Mouse (Mus musculus) spleen, adult 12 weeks (tissue): Measurements from ENCODE around the gene Txndc16.

ENCODE experiments used
- DNase-seq: peaks from one replicate; pipeline ENCODE4 v3.0.0; 2022; ENCODE audit warnings: low spot score

Gene Txndc16

DNA sequence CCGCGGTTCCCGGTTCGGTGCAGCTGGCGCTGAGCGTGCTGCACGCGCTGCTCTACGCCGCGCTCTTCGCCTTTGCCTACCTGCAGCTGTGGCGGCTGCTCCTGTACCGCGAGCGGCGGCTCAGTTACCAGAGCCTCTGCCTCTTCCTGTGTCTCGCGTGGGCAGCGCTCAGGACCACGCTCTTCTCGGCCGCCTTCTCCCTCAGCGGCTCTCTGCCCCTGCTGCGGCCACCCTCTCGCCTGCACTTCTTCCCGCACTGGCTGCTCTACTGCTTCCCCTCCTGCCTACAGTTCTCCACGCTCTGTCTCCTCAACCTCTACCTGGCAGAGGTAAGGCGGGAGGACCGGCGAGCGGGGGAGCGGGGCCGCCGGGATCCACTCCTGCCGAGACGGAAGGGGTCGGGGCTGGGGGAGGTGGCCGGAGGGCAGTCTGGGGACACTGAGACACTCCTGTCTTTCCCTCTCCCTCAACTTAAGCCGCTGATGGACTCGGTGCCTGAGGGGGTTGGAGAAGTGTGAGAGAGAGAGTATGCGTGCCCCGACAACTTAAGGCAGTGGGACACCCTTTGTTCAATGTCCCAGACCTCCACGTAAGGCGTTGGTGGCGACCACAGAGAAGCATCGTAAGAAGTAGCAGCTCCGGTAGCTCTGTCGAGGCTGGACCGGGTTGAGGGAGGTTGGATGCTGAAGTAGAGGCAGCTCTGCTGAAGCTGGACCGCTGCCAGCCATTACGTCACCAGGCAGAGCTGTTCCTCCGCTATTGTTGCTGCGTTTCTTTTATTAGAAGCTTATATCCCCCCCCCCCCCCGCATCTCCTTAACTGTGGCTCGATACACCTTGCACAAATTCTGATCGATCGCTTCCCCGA is at the start of gene Txndc16:
Gene Txndc16 (minus strand): TSS at position 239 of the 867 bp plus-strand sequence.
- peak; percentile 29 for DNase-seq

DNA sequence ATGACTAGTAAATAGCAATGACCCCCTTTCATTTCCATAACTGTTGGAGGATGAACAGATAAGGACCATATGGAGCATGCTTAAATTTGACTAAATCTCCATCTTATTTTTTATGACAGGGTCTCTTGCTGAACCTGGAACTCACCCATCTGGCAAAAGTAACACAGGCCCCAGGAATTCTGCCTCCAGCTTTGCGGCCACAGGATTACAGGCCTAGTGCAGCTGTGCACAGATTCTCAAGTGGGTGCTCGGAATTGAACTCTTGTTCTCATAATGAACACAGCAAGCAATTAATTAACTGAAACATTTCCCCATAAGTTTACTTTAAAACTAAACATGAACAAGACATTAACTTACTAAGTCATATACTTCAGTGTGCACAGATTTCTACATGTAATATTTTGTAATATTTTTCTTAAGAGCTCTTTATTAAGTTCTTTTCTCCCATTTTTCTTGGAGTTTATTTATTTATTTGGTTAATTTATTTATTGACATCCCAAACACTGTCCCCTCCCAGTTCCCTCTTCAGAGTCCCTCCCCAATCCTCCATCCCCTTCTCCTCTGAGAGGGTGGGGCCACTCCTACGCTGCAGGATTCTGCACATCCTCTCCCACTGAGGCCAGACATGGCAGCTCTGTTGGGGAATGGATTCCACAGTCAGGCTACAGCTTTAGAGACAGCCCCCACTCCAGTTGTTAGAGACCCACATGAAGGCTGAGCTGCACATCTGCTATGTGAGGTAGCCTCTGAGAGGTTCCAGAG is 43.9 kb upstream of the Txndc16 start:
- no peak for DNase-seq

DNA sequence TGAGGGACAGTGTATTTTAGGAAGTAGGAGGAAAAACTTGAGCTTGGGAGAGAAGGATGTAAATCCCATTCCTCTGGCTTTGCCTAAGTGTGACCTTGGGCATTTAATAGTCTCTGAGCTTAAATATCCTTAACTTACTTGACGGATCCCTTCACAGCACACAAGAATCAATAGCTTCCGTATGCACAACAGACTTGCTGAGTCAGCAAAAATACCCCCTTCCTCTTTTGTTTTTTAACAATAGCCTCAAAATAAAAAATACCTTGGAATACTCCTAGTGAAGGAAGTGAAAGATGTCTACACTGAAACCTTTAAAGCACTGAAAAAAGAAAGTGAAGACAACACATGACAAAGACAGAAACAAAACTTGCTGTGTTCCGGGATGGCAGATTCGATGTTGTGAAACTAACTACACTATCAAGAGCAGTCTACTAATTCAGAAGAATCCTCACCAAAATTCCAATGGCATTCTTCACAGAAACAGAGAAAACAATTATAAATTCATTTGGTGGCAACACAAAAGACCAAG is 31.5 kb upstream of the Txndc16 start:
- DNase-seq = no peak

DNA sequence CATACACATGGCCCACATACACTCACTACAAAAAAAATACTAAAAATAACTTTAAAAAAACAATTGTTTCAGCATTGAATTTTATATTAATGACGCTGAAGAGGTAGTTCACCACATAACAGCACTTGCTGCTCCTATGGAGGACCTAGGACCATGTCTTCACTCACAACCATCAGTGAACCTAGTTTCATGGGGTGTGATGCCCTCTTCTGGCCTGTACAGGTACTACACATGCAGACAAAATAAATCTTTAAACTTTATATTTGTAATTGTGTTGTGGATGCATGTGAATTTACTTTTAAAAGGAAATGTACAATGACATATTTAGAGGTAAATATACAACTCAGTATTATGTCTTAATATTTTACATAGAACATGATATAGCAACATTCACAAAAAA is 21.5 kb upstream of the Txndc16 start:
- DNase-seq = no peak

DNA sequence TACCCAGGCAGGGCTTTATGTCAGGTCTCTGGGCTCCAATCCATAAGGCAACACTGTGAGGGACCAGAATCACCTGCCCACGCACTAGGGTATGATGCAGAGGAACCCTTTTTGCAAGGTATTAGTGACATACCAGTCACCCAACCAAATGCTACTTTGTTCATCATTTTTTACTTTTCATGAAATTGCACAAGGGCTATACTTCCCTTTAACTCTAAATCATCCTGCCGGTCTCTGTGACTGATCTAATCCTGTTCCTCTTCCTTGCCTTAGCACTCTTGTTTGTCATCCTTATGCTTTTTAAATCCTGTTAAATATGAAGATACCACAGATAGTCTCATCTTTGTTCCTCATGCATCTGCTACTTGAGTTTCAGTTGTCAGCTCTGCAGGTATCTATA is 18.9 kb upstream of the Txndc16 start:
- no peak for DNase-seq

DNA sequence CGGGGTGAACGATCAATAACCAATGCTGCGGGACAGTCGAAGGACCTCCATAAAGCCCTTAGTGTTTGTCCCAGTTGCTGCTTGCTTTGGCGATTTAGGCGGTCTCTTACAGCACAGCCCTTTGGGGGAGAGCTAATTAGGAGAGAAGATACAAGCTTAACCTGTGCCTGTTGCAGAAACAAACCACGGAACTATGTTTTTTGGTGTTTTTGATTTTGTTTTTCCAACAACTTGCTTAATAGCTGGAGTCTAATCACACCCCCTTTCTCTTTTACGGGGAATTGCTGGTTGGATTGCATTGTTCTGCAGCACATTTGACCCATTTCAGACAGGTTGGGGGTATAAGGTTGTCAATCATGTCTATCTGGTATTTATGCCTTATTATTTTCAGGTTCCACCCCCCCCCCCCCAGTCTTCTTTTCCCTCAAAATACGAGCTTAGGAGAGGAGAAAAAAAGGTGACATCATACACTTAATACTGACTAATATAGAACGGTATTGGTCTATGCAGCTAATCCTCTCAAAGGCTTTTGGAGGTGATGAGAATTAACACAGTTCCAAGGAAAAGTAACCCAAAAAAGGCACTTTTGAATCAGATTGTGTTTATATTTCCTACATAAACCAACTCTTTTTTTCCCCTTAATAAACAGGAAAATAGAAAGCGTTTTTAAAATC is 966 bp upstream of the Txndc16 start:
- DNase-seq = no peak

DNA sequence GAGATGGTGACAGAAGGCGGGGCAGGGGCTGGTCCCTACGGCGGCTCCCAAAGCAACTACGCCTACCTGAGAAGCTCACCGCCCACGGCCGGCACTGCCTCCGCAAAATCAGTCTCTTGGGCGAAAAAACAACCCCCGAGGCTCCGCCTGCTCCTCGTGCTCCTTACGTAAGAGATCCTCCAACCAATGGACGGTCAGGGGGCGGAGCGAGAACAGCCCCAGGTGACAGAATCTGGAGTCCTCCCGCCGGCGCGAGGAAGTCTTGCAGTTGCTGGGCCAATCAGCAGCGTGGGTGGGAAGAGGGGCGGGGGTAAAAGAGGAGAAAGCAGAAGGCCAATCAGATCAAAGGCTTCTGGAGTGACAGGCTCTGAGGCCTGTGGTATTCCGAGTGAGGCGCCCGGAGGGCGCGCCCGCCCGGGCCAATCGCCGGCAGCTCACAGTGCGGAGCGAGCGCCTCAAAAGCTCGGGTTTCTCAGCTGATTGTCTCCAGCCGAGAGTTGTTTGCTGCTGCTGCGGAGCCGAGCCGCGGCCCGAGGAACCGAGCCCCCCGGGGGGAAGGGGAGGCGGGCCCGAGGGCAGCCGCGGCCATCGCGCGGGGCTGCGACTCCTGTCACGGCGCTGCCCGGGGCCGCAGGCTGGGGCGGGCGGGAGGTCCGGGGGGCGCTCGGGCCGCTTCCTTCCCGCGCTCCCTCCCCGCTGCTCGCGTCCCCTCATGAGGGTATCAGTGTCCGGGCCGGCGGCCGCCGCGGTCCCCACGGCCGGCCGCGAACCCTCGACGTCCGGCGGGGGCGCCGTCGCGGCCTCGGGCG is 643 bp downstream of the Txndc16 start, which contains the start of gene Gpr137c:
Gene Gpr137c (plus strand): TSS at position 437 of the 809 bp plus-strand sequence.
- DNase-seq = peak; percentile 88

DNA sequence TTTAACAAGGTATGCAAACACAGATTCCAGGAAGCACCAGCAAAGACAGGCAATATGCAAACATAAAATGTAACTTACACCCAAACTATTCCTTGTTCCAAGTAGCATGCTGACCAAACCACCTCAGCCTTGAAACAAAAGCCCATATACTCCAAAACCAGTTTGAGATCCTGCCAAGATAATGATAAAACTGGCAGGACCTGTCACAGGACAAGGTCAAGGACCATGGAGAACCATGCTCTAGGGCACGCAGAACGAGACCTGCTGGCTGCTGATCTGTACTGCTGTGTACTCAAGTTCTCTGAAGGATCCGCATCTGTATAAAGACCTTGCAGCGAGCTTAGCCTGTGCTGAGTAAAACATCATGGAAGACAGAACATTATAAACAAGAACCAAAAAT is 2.4 kb downstream of the Txndc16 start:
- no peak for DNase-seq

DNA sequence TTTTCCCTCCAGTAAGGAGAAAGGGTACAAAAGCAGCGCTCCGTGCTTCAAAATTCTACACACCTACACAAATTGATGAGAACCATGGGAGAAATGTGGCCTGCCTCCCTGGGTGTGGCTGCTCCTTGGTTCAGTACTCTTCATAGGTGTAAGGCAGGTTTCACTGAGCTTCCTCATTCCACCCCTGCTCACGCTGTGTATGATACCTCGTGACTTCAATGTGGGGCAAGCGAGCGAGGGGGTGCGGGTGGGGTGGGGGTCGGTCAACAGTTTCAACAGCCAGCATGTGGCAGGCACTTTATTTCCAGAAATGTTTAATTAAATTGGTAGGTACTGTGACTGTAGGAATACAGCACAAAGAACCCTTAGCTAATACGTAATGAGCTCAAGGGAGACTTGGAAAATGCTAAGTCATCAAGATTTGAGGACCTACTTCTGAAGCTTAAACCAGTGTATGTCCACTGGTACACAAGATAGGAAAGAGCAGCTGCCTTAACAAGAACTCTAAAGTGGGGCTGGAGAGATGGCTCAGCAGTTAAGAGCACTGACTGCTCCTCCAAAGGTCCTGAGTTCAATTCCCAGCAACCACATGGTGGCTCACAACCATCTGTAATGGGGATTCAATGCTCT is 3.3 kb downstream of the Txndc16 start:
- no peak for DNase-seq

DNA sequence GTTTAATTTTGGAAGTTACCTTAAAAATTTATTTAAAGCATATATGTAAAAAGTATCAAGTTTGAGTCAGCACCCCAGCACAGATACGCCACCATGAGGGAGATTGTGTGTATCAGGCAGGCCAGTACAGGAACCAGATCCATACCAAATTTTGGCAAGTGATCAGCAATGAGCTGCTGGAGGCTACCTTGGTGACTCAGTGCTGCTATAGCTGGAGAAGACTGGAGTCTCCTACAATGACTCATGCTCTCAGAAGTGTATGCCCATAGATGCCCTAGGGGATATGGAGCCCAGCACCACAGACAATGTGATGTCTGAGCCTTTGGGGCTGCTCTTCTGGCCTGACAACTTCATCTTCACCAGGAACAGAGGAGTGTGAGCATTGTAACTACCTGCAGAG is 8.7 kb downstream of the Txndc16 start:
- no peak for DNase-seq

DNA sequence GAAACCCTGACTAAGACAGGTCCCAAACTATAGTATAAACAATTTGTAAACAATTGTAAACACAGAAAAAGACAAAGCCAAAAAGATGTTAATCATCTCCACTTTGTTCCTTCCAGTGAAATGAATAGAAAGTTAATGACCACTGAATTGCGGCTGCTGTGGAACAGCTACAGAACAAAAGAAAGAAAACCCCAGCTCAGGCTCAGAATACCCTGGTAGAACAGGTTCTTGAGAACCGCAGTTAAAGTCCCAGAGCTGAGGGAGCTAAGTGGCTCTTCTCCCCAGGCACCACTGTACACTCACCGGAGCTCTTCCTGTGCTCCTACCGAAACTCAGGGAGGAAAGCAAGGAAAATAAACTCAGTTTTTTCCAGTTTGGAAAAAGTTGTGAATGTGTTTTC is 9.4 kb downstream of the Txndc16 start:
- DNase-seq = no peak

DNA sequence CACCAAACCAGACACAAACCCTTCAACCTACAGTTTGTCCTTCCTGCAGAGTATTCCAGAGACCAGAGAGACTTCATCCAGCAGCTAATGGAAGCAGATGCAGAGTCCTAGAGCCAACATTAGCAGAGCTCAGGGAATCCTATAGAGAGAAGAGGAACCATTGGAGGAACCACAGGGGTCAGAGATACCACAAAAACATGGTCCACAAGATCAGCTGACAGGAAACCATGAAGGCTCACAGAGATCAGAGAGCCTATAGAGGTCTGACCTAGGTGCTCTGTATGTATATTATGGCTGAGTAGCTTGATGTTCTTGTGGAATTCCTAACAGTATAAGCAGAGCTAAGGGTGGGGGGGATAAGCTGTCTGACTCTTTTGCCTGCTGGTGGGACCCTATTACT is 19.5 kb downstream of the Txndc16 start:
- no peak for DNase-seq

DNA sequence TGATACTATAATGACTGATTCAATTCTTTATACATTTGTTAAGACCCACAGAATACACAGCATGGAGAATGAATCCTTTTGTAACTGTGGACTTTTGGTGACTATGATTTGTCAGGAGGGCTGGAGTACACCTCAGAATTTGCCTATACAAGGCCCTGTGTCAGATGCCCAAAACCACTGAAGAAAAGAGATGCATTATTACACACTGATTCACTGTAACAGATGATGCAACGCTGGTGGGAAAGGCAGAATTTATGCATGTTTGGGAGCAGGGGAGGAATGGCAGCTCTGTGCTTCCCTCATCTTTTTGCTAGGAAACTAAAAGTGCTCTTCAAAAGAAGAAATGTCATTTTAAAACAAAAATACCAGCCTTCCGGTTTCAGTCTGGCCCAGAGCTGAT is 29.1 kb downstream of the Txndc16 start:
- no peak for DNase-seq

DNA sequence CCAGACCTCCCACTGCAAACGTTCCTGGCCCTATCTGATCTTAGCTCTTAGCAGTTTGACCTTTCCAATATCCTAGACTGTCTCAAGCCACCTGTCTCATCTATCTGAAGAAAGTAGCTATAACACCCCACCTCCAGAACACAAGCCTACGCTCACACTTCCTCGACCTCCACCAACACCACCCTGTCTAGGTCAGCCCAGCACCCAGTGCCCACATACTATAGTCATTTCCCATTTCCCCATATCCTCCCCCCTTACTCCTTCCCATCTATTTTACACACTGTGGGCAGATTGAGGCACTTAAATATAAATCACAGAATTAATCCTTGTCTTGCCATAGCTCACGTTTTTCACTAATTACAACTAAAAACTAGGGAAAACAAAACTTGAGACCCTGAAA is 38.5 kb downstream of the Txndc16 start:
- DNase-seq = no peak

DNA sequence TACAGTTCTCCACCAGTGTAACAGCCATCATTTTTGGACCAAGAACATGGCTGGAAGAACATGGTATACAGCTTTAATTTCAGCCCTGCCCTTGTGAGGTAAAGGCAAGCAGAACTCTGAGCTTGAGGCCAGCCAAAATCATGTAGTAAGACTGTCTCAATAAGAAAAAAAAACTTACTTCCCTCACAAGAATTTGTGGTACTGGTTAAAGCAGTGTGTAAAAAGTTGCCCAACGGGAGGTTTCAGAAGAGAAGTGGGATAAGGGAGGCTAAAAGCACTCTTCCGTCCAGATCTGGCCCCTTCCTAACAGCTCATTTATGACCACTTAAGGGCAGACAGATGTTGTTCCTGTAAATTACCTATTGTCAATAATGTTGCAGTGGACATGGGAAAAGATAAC is 40.5 kb downstream of the Txndc16 start:
- no peak for DNase-seq

DNA sequence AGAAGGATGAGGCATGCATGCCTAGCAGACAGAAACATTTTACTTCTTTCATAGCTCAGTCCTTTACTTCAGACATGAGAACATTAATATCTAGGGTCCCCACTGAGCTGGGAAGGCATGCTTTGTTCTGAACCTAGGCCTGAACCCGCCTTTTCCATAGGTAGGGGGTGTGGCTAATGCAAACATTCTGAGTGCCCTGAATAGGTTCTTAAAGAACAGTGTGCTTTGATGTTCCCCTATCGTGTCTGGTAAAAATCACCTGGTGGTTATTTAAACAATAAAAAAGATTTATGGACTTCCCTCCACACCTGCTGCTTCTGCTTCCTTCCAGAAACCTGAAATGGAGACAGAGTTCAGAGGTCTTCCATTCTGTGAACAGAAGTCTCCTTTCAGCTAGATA is 40.9 kb downstream of the Txndc16 start:
- DNase-seq = no peak

DNA sequence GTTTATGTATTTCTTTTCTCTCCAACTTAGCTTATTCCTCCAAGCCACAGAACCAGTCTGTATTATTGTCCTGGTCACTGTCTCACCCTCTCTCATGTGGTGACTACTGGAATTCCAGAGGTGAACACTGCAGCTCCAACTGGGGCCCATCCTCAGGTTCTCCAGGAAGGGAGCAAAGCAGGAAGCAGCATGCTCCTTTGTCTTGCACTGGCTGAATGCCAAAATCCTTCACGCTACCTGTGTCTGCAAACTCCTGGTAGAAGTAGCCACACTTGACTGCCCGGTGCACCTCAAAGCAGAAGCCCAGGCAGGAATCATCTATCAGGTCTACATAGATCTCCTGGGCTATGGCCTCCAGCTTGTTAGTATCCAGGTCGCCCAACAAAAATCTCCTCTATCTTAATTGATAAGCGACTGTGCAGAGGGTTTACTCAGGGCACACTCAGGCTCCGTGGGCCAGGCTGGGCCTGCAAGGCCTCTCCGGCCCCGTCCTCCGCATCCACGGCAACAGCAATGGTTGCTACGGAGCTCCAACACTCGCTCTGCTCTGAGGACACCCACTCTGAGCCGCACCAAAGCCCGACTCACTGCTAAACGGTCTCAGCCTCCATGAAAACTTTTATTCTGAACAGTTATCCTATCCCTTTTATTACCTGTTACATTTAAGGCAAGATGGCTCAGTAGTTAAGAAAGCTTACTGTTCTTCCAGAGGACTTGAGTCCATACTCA is 45.0 kb downstream of the Txndc16 start:
- DNase-seq = no peak

DNA sequence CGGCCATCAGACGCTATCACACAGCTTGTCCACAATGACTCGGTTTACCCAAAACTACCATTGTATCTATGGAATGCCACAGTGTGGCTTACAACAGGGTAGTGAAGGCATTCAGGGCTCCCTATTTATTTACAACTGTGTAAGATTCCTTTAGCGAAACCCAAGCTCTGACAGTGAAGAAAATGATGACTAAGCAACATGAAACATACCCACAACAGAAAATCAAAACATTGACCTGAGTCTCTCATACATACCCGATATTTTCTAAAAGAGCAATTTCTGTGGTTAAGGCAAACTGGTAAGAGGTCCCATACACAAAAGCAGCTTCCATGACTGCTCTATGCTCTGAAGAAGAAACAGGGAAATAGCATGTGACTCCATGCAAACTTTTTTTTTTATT is 47.9 kb downstream of the Txndc16 start:
- DNase-seq = no peak

DNA sequence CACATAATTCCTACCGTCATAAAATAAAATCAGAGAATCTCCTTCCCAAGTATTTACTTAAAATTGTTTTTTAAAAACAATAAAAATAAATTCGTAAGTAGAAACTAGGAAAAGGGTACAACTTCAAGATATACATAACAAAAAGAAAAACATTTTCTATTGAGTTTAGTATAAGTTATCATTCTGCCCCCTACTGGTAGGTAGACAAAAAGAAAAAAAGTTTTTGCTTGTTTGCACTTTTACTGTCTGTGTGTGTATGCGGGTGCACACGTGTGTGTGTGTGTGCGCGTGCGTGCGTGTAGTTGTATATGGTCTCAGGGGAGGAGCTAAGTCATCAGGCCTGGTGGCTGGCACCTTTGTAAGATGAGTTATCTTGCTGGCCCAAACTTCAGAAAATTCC is 52.8 kb downstream of the Txndc16 start:
- no peak for DNase-seq

DNA sequence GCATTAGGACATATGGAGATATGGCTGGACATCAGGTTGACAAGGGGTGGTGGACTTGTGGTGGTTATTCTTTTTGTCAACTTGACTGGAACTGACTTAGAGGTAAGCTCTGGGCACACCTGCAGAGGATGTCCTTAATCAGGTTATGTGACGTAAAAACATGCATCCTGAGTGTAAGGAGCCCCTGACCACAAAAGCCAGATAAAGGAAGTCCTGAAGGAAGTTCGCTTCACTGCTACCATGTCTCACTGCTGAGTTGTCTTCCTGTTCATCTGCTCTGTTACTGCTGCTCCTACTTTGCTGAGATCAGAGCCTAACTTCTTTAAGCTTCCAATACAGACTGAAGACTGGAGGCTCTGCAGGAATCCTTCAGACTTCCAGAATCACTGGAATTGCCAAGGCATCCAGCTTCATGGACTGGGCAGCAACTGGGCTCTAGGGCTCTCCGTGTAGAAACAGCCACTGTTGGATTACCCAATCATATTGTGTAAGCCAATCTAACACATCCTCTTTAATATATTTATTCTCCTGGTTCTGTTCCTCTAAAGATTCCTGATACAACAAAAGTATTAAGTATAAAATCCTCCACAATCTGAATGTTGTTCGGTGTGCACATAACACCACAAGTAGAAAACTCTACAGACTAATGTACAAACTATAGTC is 64.5 kb downstream of the Txndc16 start:
- DNase-seq = peak; percentile 12
